Mouse (Mus musculus): ENCODE data around the gene Trim37.

Trim37 gene

DNA sequence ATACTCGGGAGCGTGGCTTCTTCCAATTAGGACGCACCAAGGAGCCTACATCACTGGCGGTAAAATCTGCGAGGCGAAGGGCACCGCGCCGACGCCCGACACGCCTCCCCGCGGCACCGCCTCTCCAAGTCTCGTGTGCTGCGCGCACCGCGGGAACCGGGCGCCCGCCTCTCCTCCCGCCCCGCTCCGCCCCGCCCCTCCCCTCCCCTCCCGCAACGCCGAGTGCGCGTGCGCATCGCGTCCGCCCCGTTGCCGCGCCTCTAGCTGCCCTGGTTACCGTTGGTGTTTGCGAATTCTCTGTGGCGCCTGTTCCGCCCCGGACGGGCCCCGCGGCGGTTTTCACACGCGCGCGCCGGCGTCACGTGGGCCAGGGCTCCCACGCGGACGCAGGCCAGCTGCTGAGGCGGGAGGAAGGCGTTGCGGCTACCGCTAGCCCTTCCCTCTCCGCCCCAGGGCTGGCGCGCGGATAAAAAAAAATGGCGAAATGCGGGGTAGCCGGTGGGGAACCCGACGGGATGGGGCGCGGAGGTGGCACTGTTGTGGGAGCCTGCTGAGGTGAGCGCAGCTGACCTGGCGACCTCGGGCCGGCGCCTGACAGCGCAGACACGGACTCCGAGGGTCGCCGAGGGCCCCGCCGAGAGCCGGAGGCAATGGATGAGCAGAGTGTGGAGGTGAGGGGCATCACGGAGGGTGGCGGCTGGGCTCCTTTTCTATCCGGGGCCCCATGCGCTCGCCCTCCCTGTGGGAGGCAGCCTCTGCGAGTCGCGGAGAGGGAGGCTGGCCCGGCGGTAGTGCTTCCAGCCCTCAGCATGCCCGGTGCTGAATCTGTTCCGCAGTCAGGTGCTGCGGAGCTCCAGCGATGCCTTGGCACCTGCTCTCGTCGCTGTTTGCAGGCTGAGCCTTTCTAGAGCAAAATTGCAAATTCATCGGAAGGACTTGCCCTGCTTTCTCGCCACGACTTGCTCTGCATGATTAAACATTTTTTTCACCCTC, at the start of gene Trim37:
Trim37 (plus strand) TSS at position 254 of the 993 bp plus-strand sequence.
- DNase-seq (ENCODE audit: extremely low read depth, low read depth, low spot score) = peak; percentile 23

DNA sequence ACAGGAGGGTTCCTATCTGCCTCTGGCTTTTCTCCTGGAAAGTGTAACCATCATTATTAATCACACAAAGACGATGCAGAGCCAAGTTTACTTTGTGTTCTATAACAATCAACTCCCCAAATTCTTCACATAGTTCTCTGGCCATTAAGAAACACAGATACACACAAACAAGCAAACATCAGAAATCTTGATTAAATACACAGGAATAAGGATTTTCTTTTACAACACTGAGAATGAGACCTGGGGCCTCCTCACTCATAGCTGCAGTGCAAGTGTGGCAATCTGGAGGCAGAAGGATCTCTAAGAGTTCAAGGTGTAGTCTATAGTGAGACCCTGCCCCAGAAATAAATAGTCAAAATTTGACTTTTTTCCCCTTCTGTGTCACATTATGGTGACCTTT, 43.2 kb upstream of the Trim37 start:
- DNase-seq (ENCODE audit: extremely low read depth, low read depth, low spot score) = no peak

DNA sequence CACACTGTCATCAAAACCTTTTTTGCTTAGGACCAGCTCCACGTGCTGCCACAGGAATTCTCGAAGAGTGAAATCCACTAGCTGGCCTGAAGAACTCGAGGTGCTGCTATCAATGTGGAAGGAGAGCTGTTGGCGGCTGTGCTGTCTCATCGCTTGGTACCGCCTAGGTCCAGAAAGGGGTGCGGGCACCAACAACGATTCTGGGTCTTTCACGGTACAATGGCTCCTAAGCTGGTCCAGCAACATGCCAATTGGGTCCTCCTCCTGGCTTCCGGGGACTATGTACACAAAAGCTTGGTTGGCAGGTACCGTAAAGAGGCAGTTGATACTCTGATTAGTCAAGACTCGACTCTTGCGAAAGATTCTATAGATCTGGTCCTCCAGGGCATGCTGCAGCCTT, 41.4 kb upstream of the Trim37 start:
- no peak for DNase-seq (ENCODE audit: extremely low read depth, low read depth, low spot score)

DNA sequence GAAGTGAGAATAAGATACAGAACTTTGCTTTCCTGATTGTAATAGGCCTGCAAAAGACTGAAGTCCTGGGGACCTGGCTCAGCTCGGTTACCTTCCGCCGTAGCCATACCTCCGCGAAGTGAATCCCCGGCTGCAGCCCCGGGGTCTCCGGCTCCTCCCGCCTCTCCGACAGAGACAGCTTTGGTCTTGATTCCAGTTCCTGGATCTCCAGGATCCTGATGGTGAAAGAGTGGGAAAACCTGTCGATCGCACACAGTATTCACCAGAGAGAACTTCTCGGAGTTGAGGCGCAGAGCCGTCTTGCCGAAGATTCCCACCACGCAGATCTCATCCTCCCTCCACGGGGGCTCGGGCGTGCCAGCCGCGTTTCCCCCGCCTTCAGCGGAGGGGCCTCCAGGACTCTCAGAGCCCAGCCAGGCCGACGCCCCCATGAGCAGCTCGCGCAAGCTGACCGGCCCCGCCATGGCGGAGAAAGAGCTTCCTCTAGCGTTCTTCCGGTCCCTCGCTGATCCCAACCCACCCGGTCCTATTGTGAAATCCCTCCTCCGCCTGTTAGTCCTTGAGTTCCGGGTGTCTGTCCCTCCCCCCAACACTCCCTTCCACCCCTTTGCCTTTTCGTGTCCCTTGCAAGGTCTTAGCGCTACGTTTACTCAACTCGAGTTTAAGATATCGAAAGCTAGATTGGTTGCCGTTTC, 40.4 kb upstream of the Trim37 start, which contains the start of gene Smg8:
Smg8 (minus strand) TSS at position 485 of the 695 bp plus-strand sequence.
- no peak for DNase-seq (ENCODE audit: extremely low read depth, low read depth, low spot score)

DNA sequence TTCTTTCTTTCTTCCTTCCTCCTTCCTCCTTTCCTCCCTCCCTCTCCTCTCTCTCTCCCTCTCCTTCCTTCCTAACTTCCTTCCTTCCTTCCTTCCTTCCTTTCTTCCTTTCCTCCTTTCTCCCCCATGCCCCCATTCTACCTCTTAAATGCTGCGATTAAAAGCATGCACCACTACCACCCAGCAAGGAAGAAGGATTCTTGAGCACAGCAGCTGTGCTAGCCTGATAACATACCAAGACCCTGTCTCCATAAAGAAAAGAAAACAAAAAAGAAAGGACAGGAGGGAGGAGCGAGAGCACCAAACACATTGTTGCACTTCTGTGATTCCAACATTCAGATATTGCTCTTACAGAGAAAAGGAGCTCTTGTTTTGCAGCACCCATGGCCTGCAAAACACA, 39.7 kb upstream of the Trim37 start:
- DNase-seq (ENCODE audit: extremely low read depth, low read depth, low spot score) = no peak

DNA sequence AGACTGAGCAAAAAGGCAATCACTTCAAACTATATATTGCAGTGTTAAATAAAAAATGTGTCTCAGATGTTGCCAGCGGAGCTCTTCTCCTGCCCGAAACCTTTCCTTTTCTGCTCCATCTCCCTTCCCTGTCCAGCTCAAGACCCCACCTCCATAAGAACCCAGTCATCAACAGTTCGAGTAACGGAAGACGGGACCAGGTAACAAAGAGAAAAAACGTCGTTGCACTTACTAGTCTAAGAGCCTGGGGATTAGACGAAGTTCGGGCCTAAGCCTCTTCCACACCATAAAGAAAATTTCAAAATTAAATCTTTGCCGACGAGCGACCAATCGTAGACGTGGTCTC, 18.5 kb upstream of the Trim37 start, which contains the start of gene Prr11:
Prr11 (minus strand) TSS at position 300 of the 346 bp plus-strand sequence.
- DNase-seq (ENCODE audit: extremely low read depth, low read depth, low spot score) = no peak

DNA sequence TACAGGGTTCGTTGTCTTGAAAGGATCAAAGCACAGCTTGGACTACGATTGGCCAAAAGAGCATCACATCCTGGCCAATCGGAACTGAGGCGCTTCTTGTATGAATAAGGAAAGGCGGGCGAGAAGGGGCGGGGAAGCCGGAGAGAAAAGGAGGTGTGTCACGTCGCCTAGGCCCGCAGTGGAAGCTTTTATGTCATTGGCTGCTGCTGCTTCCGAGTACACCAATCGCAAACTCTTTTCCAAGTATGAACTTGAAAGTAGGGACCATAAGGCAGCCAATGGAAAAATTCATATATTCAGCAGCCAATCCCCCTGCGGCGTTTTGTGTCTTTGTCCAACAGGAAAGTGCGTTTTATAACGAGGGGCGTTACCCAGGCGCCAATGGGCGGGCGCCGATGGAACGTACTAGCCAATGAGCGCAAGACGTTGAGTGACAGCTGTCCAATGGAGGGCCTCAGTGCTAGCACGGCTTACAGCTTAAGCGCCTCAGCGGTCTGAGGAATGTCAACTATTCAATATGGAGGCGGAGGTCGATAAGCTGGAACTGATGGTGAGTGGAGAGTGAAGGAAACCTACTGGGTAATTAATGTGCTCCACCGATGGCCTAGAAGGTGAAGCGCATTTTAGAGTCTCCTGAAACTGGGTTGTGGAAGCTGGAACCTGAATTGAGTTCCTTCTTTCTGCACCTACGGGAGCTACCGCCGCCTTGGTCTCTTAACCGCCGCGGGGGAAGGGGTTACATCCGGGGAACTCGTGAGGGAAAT, 17.9 kb upstream of the Trim37 start, which contains the start of gene Ska2:
Ska2 (plus strand) TSS at position 480 of the 764 bp plus-strand sequence.
- DNase-seq (ENCODE audit: extremely low read depth, low read depth, low spot score) = peak; percentile 100

DNA sequence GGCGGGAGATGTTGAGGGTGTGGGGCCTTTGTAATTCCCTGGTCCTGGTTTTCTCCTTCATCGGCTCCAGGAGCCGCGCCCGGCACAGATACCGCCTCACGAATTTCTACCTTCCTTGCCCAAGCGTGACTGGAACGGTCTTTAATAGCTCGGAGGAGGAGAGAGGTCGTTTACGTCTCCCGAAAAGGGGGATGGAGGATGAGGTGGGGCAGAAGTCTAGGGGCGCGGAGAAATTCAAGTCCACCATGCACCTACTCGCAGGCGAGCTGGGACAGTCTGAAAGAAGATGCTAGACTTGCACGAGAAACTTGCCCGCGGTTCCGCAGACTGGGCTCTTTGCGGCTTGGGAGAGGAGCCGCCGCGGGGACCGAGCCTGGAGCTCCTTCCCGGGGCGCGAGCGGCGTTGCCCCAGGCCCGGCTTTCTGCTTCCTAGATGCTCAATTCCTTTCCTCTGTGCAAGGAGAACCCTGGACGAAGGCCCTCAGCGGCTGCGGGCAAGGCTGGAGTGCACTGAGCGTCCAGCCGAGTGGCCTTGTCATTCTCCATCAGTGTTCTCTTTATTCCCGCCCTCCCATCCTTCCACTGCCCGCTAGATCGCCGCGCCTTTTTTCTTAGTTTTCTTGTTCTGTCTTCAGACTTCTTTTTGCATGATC, 17.2 kb upstream of the Trim37 start:
- DNase-seq (ENCODE audit: extremely low read depth, low read depth, low spot score) = no peak

DNA sequence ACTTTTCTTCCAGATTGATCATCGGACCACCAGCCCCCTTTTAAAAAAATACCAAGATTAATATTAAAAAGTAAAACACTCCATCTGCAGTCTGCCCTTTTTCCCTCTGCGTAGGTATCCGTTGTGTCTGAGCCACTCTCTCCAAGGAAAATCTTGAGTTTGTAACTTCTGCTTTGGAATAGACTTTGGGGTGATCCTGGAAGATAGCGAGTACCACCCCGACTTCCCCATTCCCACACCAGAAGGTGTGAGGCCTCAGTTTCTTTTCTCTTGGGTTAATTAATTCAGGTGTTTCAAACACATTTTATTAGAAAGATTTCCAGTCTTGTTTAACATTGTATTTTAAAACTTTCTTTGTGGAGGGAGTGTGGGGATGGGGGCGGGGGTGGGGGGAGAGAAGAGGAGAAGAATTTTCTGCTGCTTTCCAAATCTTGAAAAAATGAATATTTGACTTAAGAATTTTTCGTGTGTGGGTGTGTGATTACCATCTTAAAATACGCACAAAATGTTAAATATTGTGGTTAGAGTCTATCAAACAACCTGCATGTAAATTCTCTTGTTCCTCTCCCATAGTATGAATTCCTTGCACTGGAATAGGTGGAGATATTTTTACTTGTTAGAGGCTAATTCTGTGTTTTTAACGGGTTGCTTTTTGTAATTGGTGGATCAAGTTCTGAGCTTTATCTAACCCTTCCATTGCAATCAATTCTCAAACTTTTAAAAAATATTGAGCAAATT, 16.5 kb upstream of the Trim37 start:
- DNase-seq (ENCODE audit: extremely low read depth, low read depth, low spot score) = no peak

DNA sequence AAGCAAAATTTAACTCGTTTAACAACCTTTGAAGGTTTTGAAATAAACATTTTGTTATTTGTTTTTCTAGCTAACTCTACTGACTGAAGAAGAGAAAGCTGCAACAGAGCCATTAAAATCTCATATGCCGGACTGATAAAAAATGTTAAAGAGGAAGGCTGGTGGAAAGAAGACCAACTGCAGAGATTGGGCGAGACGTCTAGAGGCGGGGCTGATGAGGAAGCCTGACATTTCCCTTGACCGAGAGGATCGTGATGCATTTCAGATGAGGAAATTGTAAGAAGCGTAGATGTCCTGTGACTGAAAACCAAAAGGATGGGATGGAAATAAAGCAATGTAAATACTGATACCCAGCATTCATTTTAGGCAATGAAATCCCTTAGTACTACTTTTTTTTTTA, 5.0 kb upstream of the Trim37 start:
- no peak for DNase-seq (ENCODE audit: extremely low read depth, low read depth, low spot score)

DNA sequence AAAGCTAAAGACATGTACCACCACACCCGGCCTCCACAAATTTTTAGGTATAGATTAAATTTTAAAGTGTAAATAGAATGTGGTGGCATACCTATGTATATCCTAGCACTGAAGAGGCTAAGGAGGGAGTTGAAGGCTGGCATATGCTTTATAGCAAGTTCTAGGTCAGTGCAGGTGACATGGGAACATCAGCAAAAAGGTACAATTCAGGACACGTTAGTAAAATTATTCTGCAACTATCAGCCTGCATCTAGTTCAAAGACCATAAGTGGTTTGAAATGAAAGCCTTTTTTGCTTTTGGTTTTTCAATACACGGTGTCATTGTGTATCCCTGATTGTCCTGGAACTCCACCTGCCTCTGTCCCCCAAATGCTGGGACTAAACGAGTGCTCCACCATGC, 1.3 kb upstream of the Trim37 start:
- no peak for DNase-seq (ENCODE audit: extremely low read depth, low read depth, low spot score)

DNA sequence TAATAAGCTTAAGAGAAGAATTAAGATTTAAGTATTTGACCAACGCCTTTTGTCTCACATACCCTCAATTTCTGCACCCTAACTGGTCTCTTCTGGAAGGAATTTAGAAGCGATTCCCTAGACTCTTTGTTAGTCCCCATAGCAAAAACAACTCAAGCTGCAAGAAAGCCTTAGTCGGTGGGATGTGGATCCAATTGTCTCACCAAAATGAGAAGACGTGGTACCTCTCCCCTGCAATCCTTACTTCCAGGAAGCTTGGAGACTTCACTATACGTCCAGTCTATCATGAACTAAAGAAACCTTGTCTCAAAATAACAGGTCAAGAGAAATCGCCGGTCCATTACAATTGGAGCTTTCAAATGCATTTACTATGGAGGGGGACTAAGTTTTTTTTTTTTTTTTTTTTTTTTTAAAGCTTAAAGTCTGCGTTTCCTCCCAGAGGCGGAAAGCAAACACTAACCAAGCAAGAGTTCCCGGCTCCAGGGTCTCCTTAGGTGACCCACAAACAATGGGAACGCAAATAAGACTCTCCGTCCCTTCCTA, 525 bp upstream of the Trim37 start:
- DNase-seq (ENCODE audit: extremely low read depth, low read depth, low spot score) = no peak

DNA sequence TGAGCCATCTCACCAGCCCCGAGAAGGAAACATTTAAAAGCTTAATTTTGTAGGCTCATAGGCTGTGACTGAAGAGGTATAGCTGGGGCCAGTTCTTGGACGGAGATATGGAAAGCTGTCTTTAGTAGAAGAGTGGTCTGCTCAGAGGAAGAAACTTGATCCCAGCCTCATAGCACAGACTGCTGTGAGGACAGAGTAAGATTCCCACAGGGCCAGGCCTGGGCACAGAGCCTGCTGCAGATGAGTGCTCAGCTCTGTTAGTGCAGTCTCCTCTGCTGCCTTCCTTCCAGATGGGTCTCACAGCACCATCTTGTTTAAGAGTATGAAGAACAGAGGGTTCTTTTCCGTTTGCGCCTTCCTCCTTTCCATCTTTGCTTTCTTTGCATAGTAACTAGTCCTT, 9.4 kb downstream of the Trim37 start:
- DNase-seq (ENCODE audit: extremely low read depth, low read depth, low spot score) = no peak

DNA sequence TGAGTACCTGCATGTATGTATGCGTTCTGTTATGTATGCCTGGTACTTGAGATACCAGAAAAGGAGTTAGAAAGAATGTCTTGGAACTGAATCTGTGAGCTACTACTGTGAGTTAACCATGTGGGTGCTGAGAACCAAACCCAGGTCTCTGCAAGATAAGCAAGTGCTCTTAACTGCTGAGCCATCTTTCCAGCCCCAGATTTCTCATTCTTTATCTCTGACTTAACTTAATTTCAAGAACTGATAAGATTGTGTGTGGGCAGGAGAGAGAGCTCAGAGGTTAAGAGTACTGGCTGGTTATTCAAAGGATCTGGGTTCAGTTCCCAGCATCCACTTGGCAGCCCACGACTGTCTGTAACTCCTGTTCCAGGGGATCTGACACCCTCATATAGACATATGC, 31.1 kb downstream of the Trim37 start:
- no peak for DNase-seq (ENCODE audit: extremely low read depth, low read depth, low spot score)

DNA sequence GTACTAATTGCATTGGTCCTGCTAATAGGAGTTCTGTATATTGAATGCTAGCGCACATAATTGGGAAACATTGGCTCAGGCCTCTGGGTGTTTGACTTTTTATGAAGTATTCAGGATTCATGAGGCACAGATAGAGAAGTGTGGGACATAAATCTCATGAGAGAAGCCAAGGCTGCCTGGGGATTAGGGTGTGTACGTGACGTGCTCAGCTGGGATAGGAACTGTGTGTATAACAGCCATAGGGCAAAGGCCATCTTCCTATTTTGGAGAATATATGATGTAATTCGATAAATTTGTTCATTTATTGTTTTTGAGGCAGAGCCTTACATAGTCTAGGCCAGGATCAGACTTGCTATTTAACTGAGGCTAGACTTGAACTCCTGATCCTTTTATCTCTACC, 35.8 kb downstream of the Trim37 start:
- DNase-seq (ENCODE audit: extremely low read depth, low read depth, low spot score) = no peak

DNA sequence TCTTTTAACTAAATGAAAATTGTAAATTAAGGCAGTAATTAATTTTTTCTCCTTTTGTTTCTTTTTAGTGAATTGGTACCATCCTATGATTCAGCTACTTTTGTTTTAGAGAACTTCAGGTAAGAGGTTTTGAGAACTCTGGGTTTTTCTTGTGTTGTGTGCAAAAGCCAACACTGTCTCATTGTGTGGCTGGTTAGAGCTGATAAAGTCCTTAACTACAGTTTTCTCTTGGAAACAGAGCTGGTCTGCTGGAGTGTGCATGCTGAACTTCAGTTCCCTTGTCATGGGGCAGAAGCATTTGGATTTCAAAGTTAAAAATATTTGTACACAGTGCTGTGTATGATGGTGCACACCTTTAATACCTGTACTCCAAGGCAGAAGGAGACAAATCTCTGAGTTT, 36.9 kb downstream of the Trim37 start:
- no peak for DNase-seq (ENCODE audit: extremely low read depth, low read depth, low spot score)

DNA sequence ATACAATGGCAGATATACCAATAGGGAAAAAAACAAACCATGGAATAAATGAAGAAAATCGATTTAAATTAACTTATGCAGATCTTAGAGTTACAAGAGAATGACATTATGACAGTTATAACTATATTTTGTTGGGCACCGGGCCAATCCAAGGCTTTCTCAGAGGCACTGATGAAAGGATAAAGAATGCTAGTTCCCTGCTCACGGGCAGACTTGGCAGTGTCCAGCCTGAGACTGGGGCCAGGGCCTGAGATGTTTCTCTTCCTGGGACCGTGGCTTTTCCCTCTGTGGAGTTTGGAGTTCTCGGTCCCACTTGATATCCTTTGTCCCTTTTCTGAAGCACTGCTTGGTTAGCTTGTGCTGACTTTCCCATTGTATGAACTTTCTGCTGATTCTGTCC, 46.7 kb downstream of the Trim37 start:
- DNase-seq (ENCODE audit: extremely low read depth, low read depth, low spot score) = no peak

DNA sequence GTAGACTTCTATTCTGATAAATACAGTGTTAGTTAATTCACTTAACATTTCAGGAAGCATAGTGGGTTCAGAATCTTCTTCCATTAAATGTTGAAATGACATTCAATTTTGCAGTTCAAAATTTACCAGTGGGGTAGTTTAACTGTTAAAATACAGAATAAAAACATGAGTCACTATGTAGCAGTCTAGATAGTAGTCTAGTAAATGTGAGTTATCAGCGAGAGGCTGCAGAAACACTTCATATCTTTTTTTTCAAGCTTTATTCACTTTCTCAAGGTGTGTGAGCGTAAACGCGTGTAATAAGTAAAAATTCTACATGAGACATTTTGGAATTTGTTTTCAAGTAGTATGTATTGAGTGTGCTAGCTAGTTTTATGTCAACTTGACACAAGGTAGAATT, 48.2 kb downstream of the Trim37 start:
- no peak for DNase-seq (ENCODE audit: extremely low read depth, low read depth, low spot score)

DNA sequence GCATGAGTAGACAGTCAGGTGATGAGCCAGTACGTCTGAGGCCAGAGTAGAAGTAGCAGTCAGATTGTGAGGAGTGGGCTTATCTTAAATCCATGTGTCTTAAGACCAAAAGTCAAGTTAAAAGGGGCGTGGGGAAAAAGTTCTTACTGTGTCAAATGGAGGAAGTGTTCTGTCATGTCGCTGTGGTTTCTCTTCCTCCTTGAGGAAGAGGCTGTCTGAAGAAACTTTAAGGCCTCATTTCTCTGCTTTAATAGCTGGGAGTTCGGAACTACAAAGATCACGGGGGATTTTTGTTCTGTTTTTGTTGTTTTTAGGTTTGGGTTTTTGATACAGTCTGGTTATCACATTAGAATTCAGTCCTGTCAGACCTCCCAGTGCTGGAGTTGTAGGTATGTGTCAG, 85.4 kb downstream of the Trim37 start:
- DNase-seq (ENCODE audit: extremely low read depth, low read depth, low spot score) = no peak

DNA sequence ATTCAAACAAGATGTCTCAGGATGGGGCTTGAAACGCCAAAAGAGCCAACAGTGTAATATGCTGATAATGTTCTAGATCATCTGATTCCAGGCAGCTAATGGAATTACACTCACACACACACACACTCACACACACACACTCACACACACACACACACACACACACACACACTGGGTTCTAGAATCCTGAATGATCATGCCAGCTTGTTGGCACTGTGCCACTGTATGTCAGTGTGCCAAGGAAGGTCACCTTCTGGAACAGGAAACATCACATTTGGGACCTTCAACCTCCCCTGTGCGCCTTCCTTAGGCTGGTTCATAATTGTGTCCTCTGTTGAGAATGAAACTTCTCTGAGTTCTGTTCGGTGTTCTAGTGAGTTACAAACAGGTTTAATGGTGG, 95.8 kb downstream of the Trim37 start:
- DNase-seq (ENCODE audit: extremely low read depth, low read depth, low spot score) = no peak

Data from fat pad, adult 2 months (tissue).